Mouse (Mus musculus) megakaryocyte, adult 5-6 weeks (primary cell): ENCODE results near the gene Hes5. TPM values are rescaled to one million over a fixed set of nuclear protein-coding genes. Genes with fewer than 3 reads are reported as not detected.

ENCODE experiments used
- ATAC-seq: 2 replicates; pipeline ENCODE4 v1.8.0; 2016; ENCODE audit warnings: mild to moderate bottlenecking, inconsistent platforms; ENCODE audit not compliant: poor library complexity, severe bottlenecking
- total RNA-seq, 2 experiments: library from RNA; stranded (forward) in 1 of 2; stranded (reverse) in 1 of 2; fragments of 153-499, 151-499 nt in 1 of 2; fragments of 221-1000, 200-1000 nt in 1 of 2; gene quantifications; 2 replicates each; pipeline versions ENCODE4 v1.2.3 to v1.2.4; 2015 to 2017

Gene Hes5
- total RNA-seq, 2 experiments from 2014 or later = 0.25 TPM; not detected in 1

- ATAC-seq = no peak
Measured at GRCm38 (mm10) chr4:155009216-155009615, 48.5 kb downstream of the Hes5 start.

GRCm38 (mm10) chr4:155010870-155011269, 50.1 kb downstream of the Hes5 start:
- ATAC-seq = no peak

- ATAC-seq = no peak
Measured at GRCm38 (mm10) chr4:155011312-155012025, 50.7 kb downstream of the Hes5 start.

Other genes with a start within 250 kb of the Hes5 start
- gene Ttc34, start 123.5 kb upstream of the Hes5 start, total RNA-seq (2015) = not detected in 2 replicates
- gene Ttc34, start 123.5 kb upstream of the Hes5 start, total RNA-seq (2017) = 0.07 TPM in 1 of 2 replicates, not detected in the other
- 0.25 TPM in 1 of 2 replicates, not detected in the other for gene Mmel1, start 91.3 kb upstream of the Hes5 start, total RNA-seq (2015)
- gene Mmel1, start 91.3 kb upstream of the Hes5 start, total RNA-seq (2017) = not detected in 2 replicates
- 8.8 and 9.1 TPM in 2 replicates for gene Fam213b, start 61.8 kb upstream of the Hes5 start, total RNA-seq (2015)
- gene Fam213b, start 61.8 kb upstream of the Hes5 start, total RNA-seq (2017) = 5.5 and 6.6 TPM in 2 replicates
- gene Tnfrsf14, start 32.4 kb upstream of the Hes5 start, total RNA-seq (2015) = 87.1 and 142 TPM in 2 replicates
- 67.2 and 77.3 TPM in 2 replicates for gene Tnfrsf14, start 32.4 kb upstream of the Hes5 start, total RNA-seq (2017)
- 28.8 and 36.1 TPM in 2 replicates for gene Pank4, start 3.2 kb downstream of the Hes5 start, total RNA-seq (2015)
- 19.1 and 27.0 TPM in 2 replicates for gene Pank4, start 3.2 kb downstream of the Hes5 start, total RNA-seq (2017)
- not detected in 2 replicates for gene Plch2, start 95.9 kb downstream of the Hes5 start, total RNA-seq (2015)
- gene Plch2, start 95.9 kb downstream of the Hes5 start, total RNA-seq (2017) = not detected in 2 replicates
- gene Pex10, start 106.1 kb downstream of the Hes5 start, total RNA-seq (2015) = 3.7 and 4.3 TPM in 2 replicates
- gene Pex10, start 106.1 kb downstream of the Hes5 start, total RNA-seq (2017) = 3.3 and 5.7 TPM in 2 replicates
- gene Rer1, start 125.5 kb downstream of the Hes5 start, total RNA-seq (2015) = 133 and 141 TPM in 2 replicates
- 116 and 130 TPM in 2 replicates for gene Rer1, start 125.5 kb downstream of the Hes5 start, total RNA-seq (2017)
- gene Morn1, start 125.7 kb downstream of the Hes5 start, total RNA-seq (2015) = 0.71 TPM in 1 of 2 replicates, not detected in the other
- gene Morn1, start 125.7 kb downstream of the Hes5 start, total RNA-seq (2017) = 0.95 and 1.1 TPM in 2 replicates